Mouse (Mus musculus) lung, postnatal 36 days (tissue): Measurements from ENCODE around the gene Mettl7a1.
"Not testable (repeated sequence)": the region's sequence is repeated elsewhere in the genome, so short reads cannot be mapped to it uniquely, and the experiment has no call there.

Experiments
- DNase-seq: peaks from one replicate; pipeline ENCODE4 v3.0.0; 2022; ENCODE audit warnings: mixed read lengths

The Mettl7a1 gene

GRCm38 (mm10) chr15:100304019-100304991 lies at the start of gene Mettl7a1:
Gene Mettl7a1 (plus strand): TSS chr15:100304140.
- peak; percentile 90 for DNase-seq

GRCm38 (mm10) chr15:100256386-100256785 lies 47.6 kb upstream of the Mettl7a1 start:
- no peak for DNase-seq

DNA sequence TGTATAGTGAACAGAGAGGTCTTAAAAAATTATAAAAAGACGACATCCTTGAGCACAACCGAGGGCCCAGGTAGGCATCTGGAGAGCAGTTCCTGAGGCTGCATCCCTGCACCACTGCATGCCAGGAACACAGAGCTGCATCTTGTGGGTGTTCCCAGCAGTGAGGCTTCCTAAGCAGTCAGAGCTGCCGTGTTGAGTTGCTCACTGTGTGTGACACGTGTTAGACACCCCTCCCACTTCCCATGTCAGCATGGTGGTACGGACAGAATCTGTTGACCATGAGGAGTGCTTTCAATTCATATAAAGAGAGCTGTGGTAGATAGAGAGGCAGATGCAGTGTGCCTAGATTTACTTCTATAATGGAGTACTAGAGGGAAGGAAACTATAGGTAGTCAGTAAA lies 46.6 kb upstream of the Mettl7a1 start:
- no peak for DNase-seq

- peak; percentile 64 for DNase-seq
These were observed 45.1 kb upstream of the Mettl7a1 start for GRCm38 (mm10) chr15:100258646-100259425.

DNA sequence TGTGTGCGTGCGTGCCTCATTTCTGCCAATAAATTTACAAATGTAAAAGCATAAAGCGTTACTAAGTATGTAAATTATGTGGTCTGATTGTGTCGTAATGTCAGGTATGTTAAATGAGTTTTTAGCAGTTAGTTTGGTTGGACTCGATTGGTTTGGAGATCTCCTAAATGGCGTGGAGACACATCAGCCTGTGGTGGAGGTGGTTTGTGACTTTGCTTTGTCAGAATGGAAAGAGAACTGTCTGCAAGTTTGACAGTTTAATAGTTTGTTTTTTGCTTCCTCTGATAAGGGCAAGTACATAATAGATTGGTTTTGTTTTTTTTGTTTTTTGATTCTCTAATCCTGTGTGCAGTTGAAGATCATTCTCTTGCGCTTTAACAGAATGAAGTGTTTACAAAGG lies 43.6 kb upstream of the Mettl7a1 start:
- not testable (repeated sequence) for DNase-seq

DNA sequence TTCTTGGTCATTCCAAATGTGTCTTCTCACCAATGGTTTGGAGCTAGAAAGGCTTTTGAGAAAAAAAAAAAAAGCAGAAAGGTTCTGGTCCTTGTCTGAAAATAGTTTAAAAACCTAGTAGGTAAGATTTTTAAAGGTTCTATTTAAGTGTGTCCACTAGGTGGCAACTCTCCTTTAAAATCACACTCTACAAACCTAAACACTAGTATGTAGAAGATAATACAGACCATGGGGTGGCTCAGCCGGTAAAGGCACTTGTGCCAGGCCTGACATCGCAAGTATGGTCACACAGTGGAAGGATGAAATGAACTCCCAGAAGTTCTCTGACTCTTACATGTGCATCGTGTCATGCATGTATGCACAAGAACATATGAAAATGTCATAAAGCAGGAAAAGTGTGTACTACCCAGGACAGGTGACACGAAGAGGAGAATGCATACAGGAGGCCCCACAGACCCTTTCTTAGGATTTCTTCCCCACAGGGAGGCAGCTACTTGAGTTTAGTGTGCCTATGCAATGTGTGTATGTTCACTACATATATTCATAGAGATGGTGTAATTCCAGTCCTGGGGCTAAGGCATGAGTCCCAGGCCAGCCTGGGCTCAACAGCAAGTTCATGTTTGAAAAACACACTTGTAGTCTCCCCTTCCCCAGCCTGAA lies 40.6 kb upstream of the Mettl7a1 start:
- DNase-seq, result peak; percentile 49

DNA sequence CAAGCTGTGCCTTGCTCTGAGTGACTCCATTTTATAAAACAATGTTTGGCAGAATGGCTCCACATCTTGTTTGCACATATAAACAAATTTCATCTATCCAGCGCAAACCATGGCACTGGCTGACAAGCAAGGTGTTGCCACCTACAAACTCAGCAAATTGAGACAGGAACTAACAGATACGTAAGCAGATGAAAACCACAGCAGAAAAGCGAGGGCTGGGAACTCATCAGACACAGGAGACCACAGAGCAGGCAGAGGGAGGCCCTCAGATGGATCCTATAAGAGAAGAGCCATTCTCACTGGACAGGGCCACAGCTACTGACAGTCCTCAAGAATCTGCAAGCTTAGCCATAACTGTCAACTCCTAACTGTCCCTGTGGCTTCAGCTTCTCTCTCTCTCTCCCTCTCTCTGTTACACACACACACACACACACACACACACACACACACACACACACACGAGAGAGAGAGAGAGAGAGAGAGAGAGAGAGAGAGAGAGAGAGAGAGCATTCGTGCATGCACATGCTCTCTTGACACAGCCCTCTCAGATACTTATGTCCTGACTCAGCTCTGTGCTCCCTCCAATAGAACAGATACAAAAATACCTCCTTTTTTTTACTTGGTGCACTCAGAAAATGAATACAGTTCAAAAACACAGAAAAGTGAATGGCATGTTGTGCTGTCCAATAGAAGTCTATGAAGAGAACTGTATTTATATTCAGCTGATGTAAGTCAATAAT lies 38.2 kb upstream of the Mettl7a1 start:
- DNase-seq, result no peak

- DNase-seq, result no peak
These were observed 35.0 kb upstream of the Mettl7a1 start for GRCm38 (mm10) chr15:100268916-100269315.

GRCm38 (mm10) chr15:100269776-100270175 lies 34.2 kb upstream of the Mettl7a1 start:
- DNase-seq, result no peak

- not testable (repeated sequence) for DNase-seq
These were observed 33.3 kb upstream of the Mettl7a1 start for GRCm38 (mm10) chr15:100270609-100271008.

DNA sequence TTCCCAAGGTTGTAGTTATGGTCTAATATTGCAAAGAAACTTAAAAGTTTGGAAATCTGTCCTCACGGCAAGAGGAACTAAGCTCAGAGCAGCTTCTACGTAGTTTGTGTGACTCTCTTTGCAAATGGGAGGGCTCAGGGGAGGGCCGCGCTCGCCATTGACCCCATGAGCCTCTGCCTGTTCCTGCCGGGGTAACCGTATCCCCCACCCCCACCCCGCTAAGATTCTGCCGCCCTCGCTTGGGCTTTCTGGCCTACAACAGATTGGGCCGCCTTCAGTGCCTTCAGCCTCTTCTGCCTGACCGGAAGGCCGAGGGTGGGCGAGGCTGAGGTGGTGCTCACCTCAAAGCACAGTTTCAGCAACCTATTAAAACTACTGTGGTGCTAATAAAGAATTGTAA lies 32.5 kb upstream of the Mettl7a1 start:
- DNase-seq, result no peak

GRCm38 (mm10) chr15:100273791-100274308 lies 30.1 kb upstream of the Mettl7a1 start:
- not testable (repeated sequence) for DNase-seq

GRCm38 (mm10) chr15:100274790-100275559 lies 29.0 kb upstream of the Mettl7a1 start:
- no peak for DNase-seq

- no peak for DNase-seq
These were observed 27.5 kb upstream of the Mettl7a1 start for GRCm38 (mm10) chr15:100276403-100276802.

DNA sequence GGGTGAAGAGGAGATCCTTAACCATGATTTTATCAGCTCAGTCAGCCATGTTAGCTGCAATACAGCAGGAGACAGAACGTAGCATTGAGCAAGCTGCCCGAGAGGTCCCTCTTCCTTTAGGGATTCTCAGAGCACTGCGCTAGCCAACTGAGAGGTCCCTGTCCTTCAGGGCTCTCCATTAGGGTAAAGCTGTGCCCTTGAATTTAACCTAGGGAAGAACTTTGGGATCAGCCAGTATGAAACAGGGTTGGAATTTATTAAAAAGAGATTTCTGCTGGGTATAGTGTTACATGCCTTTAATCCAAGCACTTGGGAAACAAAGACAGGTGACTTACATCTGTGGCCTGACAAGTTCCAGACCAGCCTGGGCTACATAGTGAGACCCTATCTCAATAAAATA lies 26.4 kb upstream of the Mettl7a1 start:
- DNase-seq, result no peak

GRCm38 (mm10) chr15:100280626-100281025 lies 23.3 kb upstream of the Mettl7a1 start, which contains the start of gene Tmprss12:
Gene Tmprss12 (plus strand): TSS chr15:100280837.
- DNase-seq, result no peak

GRCm38 (mm10) chr15:100288980-100289379 lies 15.0 kb upstream of the Mettl7a1 start:
- DNase-seq, result no peak

DNA sequence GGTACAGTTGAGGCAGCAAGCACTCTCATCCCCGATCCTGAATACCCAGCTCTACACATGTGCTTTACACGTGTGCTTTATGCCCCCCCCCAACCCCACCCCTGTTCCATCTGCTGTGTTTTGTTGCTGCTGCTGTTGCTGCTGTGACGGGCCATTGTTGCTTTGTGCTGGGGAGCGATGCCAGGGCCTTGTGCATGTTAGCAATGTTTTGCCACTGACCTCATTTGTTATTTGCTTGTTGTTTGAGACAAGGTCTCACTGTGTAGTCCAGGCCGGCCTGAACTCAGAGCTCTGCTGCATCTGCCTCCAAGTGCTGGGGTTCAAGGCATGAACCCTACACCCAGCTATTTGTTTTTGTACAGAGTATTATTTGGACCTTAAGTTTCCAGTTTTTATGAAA lies 13.1 kb upstream of the Mettl7a1 start:
- DNase-seq, result no peak

DNA sequence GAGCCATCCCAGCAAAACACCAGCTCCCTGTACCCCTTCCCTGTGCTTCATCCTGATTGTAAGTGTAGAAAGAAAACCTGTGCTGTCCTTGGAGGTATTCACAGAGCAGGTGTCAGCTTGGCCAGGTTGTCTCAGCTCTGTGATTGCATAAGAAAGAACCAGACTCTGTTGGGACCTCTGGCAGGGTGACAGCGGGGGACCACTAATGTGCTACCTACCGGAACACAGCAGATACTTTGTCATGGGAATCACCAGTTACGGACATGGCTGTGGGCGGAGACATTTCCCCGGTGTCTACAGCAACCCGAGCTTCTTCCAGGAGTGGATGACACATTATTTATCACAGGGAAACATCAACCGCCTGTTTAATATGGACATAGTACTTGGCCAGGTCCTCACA lies 11.6 kb upstream of the Mettl7a1 start:
- no peak for DNase-seq

- no peak for DNase-seq
These were observed 6.1 kb upstream of the Mettl7a1 start for GRCm38 (mm10) chr15:100297856-100298255.

DNA sequence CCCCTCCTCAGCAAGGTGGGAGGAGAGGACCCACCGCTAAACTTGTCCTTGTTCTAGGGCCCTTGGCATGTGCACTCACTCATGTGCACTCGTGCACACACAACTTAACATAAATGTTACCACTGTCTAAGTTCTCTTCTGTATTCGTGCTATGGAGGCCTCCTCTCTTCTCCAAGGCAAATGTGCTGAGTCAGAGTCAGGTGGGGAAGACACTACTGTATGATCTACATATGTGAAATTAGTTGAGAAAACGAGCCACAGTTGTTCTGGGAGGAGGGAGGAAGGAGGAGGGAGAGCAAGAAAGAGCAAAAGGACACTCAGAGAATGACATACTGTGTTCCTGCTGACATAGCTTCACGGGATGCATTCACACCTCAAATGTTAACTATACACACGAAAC lies 3.4 kb upstream of the Mettl7a1 start:
- no peak for DNase-seq
